Mouse (Mus musculus): Measurements from ENCODE around the gene Rnft1.

The Rnft1 gene

DNA sequence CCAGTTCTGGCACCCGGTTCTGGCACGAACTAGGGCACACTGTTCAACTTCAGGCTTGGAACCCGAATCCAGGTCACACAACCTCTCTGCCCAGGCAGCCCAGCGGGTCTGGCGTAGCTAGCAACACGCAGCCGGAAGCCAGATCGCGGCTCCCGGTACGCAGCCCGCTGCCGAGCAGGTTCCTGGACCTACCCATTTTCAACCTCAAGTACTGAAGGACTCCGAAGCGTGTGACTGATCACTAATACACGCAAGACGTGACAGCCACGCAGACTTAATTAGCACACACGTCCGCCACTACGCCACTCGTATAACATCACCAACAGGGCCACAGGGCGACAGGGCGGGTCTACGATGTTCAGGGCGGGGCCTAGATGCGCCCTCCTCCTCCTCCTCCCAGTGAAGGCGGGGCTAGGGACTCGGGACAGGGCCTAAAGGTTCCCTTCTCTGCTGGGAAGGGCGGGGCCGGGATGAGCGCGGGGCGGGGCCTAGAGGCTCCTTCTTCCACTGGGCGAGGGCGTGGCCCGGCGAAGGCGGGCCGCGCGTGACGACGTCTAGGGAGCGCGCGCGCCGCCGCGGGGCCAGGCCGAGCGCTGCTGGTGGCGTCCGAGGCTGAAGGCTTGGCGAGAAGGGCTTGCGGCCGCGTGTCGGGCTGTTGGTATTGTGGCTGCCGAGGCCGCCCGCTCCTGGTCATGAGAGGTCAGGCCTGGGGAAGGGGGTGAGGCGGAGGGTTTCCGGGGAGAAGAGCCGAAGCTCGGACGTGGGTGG lies at the start of gene Rnft1:
Gene Rnft1, plus strand, starts transcription at position 557 of the 768 bp plus-strand sequence.
- DNase-seq (ENCODE audit: low spot score): peak; percentile 99

DNA sequence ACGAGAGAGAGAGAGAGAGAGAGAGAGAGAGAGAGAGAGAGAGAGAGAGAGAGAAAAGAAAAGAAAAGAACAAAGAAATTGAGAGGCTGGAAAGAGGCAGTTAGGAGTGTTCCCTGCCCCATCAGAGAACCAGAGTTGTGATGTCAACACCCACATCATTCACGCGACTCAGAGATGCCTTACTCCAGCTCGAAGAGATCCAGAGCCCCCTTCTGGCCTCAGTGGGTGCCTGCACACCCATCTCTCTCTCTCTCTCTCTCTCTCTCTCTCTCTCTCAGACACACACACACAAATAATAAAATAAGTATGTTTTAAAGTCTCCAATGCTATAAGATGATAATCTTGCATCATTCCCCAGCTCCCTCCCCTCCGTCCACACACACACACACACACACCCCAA lies 47.6 kb upstream of the Rnft1 start:
- peak; percentile 51 for DNase-seq (ENCODE audit: low spot score)

DNA sequence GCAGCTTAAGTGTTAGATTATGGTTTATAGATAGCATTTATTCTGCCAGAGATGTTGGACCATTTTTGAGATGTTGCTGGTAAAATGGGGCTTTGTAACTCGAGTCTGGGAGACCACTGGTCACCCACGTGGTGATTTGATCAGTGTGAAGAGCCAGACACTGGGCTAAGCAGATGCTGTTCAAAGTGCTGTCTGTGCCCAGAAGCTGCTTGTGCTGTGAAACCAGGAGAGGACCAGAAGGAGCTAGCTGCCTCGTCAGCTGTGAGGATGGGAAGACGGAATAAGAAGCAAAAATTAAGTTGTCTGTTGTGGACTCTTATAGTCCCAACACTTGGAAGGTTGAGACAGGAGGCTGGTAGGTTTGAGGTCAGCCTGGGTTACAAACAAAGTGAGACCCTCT lies 46.2 kb upstream of the Rnft1 start:
- no peak for DNase-seq (ENCODE audit: low spot score)

DNA sequence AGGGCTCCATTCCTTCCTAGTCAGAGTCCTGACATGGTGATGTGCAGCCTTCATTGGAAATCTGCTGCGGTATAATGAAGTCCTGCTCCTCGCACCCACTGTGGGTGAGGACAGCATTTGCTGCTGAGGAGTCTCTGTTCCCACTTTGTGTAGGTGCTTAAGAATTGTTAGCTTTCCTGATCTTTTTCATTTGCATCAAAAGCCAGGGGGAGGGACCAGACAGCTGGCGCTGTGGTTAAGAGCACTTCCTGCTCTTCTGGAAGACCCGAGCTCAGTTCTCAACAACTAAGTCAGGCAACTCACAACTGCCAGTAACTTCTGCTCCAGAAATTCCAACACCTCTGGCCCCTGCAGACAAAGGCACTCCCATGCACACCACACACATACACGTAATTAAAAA lies 43.7 kb upstream of the Rnft1 start:
- DNase-seq (ENCODE audit: low spot score): no peak

DNA sequence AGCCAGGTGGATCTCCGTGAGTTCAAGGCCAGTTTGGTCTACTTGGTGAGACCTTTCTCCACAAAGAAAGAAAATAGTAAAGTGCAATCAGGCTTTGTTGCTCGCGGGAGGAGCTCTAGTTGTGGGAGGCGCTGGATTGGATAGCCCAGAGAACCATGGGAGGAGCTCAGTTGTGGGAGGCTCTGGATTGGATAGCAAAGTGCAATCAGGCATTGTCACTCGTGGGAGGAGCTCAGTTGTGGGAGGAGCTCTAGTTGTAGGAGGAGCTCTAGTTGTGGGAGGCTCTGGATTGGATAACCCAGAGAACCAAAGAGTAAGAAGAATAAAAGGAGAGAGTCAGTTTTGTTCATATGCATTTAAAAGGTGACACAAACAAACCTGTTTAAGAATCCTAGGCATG lies 30.5 kb upstream of the Rnft1 start:
- DNase-seq (ENCODE audit: low spot score): no peak

DNA sequence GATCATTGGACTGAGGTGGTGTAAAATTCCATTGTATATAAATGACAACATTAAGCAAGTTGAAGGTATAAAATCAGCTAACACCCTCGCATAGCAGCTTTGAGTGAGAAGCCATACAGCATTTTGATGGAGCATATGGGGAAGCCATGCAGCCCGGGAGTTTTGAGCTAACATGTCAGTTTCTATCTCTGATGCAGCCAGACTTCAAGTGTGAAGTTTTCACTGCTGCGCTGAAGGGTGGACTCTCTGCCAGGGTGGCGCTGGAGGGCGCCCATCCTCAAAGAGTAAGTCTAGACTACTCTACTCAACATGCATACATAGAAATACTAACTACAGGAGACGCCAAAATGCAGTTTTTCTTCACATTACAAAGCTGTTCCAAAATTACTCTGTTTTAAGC lies 26.9 kb upstream of the Rnft1 start:
- DNase-seq (ENCODE audit: low spot score): no peak

DNA sequence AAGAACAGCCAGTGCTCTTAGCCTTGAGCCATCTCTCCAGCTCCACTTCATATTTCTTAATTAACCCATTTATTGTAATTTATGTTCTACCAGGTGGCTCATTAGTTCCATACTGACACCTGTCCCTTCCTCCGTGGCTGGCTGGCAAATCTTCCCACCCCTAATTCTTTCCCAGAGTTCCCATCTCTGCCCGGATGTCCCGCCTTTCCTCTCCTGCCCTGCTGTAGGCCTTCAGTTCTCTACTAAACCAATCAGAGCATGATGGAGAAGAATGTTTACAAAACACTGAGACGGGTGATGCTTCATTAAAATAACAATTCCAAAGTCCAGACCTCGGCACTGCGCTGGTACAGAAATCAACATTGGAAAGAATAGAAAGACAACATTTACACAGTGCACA lies 25.6 kb upstream of the Rnft1 start:
- no peak for DNase-seq (ENCODE audit: low spot score)

DNA sequence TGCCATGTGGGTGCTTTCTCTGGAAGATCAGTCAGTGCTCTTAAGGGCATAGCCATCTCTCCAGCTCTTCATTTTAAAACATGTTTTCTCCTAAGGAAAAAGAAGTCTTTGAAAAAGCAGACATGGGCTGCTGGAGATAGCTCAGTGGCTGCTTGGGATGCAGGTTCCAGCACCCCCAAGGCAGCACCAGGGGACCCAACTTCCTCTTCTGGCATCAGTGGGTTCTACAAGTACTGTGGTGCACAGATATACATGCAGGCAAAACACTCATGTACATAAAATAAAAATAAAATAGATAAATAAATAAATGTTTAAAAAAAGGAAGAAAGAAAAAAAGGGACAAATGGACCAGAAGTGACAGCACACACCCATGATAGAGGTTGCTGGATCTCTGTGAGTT lies 21.9 kb upstream of the Rnft1 start:
- DNase-seq (ENCODE audit: low spot score): no peak

DNA sequence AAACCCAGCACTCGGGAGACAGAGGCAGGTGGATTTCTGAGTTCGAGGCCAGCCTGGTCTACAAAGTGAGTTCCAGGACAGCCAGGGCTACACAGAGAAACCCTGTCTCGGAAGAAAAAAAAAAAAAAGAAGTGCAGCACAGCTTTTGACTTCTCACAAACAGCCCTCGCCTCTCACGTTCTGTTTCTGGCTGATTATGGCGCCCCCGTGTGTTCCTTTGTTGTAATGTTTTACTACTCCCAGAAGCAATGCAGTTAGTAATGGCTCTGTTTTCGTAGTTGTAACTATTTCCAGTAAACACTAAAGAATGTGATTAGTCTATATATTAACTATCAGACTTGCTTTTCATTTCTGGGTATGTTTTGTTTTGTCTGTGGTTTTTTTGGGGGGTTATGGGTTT lies 20.2 kb upstream of the Rnft1 start:
- DNase-seq (ENCODE audit: low spot score): peak; percentile 88

DNA sequence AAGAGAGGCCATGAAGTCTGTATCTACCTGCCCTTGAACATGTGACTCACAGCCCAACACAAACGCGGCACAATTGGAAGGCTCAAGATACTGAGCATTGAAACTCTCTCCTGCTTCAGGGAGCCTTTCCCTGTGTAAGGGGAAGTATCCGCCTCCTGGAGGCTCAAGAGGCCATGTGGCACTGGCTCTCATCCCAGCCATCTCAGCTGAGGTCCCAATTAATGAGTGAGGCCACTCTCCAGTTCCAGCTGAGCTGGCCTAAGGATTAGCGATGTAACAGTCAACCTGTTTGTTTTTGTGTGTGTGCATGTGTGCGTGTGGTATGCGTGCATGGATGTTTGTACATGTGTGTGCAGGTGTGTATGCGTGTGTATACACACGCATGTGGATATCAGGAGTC lies 16.1 kb upstream of the Rnft1 start:
- DNase-seq (ENCODE audit: low spot score): peak; percentile 63

DNA sequence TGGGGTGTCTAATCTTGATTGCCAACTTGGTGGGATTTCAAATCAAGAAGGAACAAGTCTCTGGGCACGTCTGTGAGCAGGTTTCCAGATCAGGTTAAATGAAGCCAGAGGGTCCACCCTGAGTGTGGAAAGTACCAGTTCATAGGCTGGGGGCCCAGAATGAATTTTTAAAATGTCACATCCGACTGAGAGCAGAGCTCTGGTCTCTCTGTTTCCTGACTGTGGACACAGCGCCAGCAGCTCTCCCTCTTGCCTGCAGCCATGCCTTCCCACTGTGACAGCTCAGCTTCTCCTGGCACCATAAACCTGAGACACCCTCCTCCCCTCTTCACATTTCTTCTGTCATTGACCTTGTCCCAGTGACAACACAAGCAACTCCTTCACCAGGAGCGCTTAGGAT lies 15.5 kb upstream of the Rnft1 start:
- DNase-seq (ENCODE audit: low spot score): no peak

DNA sequence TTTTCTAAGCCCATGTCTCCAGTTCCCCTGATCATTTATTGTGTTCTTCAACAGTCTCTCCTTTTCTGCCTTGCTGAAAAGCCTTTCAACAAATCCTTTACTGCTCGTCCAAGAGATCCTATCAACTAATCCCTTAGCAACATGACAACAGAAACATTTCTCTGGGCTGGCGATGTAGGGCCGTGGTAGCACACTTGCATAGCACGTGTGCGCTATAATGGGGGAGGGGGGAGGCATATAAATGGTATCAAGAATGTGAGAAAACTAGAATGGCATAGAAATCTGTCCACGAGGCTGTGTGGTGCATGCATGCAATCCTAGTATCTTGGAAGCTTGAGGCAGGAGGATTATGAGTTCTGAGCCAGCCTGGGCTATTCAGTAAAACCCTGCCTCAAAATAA lies 12.7 kb upstream of the Rnft1 start:
- no peak for DNase-seq (ENCODE audit: low spot score)

DNA sequence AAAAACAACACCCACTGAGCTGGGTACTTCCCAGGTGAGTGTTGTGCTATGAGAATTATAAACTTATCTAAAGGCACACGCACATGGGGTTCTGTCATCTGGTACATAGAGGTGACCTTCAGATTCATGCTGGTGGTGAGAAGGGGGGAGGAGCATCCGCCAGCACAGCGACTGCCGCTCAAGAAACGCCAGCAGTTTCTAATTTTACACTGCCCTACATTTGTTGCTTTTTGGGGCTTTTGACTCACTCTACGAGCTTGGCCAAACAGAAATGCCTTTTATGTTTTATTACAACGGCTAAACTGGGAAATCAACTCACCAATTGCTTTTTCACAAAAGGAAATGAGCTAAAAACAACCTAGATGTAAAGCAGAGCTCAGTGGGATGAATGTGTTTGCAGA lies 11.7 kb upstream of the Rnft1 start:
- no peak for DNase-seq (ENCODE audit: low spot score)

DNA sequence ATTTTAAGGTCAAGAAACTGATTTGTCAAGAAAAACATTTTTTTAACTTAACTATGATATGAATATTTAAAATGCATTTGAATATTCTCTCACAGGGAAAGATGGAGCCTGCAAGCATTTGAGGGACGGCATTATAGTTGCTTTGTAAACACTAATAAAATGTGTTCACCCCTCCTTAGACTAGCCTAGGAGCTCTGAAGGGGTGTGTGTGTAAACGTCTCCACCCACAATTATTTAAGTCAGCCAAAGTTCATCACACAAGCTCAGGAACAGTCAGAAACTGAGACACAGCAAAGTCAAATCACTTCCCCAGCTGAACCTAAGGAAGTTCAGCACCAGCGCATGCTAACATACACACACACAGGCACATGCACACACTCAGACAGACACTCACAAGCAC lies 10.9 kb upstream of the Rnft1 start:
- DNase-seq (ENCODE audit: low spot score): no peak

DNA sequence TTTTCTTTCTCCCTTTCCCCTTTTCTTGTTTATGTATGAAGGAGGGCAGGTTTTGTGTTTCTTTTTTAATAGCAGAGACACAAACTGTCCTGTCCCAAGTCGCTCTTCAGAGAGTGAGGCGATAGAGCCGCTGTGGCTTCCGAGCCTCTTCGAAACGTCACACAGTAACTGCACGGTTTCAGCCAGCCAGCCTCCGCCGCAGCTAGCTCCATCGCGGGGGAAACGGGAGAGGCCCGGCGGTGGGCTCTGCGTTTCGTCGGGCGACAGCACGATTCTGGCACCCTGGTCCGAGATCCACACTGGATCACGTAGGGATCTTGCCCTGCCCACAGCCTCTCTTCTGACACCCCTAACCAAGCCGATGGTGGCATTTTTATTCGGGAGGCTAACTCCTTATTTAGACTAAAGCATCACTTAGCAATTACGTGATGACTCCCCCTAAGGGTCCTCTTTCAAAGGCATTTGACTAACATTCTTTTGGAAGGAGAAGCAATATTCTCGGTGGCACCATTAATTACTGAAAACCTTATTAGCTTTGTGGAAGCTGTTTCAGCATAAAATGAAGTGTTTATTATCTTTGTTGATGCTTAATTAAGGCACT lies 553 bp downstream of the Rnft1 start:
- DNase-seq (ENCODE audit: low spot score): no peak

DNA sequence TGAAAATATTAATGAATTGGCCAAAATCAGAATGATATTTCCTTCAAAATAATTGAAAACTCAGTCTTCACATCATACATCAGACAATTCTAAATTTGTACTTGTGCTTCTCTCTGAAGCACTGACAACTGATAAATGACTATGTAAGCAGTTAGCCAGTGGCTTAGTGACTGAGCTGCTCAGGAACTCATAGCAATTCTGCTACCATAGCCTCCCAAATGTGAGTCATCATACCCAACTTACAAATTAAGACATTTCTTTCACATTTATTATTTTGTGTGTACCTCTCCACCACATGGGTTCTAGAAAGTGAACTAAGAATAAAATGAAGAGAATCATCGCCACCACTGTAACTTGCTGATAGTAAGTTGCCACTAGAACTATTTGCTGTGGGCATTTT lies 6.3 kb downstream of the Rnft1 start:
- DNase-seq (ENCODE audit: low spot score): no peak

DNA sequence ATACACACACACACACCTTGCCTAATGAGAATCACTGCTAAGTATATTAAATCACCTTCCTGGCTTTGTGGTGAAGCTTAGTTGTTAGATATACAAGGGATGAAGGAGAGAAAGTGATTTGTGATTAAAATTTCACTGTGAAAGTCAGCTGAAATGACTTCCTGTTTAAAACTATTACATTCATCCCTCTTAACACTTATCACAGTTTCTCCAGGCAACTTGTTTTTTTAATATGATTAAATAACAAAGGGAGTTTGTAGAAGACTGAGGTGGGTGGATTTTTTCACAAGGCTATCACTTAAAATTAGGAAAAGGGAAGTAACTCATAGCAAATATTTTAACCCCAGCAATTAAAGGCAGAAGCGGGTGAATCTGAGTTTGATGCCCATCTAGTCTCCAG lies 12.9 kb downstream of the Rnft1 start:
- DNase-seq (ENCODE audit: low spot score): no peak

DNA sequence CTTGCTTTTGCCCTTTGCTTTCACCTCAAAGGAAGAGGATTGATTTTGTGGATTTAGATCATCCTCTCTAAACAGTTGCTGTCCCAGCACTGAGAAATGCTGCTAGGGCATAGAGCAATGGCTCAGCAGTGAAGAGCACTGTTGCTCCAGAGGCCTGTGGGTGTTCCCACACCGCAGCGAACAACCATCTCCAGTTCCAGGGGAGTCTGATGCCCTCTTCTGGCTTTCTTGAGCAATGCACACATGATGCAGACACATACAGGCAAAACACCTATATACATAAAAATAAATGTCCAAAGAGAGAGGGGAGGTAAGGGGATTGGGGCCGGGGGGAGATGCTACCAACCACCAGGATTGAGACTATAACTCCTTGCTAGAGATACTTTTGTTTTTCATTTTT lies 13.5 kb downstream of the Rnft1 start:
- peak; percentile 50 for DNase-seq (ENCODE audit: low spot score)

DNA sequence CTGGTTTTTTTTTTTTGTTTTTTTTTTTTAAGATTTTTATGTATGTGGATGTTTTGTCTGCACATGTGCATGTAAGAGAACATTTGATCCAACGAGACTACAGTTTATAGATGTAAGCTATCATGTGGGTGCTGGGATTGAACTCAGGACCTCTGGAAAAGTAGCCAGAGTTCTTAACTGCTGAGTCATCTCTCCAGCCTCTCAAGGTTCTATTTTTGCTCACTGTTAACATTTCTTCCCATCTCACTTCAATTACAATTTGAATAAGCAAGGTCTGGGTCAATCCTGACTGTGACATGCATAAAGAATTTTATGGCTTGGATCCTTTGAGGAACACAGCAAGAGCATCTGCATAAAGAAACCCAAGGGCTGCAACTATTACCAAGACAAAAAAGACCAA lies 16.3 kb downstream of the Rnft1 start:
- DNase-seq (ENCODE audit: low spot score): no peak

DNA sequence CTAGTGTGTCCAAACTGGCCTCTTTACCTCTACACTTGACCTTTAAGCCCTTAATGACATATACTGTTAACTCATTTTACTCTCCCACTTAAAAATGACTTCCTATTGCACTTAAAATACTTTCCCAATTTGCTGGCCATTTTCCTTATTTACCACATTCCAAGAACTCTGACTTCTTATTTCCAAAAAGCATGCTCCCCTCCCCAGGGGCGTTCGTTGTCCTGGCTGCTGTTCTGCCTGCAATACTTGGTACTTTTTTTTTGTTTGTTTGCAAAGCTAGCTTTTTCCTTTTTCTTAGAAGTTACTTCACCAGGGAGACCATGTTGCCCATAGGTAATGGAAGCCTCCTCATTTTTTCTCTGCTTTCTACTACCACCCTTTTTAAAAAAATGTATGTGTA lies 18.7 kb downstream of the Rnft1 start:
- DNase-seq (ENCODE audit: low spot score): peak; percentile 61

DNA sequence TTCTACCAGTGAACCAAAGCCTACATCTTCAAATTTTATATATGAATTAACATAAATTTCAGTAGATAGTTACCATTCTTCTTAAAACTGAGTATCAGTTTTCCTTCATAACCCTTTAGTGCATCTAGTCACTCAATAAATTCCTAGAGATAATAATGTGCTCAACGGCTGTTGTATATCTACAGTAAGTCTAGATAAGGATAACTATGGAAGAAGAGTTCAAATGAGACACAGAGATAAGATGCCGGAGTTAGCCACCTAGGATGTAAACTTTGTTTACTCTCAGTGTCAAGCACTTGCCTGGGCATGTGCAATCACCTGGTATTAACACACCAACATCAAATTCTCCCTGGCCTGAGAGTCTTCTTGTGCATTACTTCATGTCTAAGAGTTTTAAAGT lies 22.9 kb downstream of the Rnft1 start:
- no peak for DNase-seq (ENCODE audit: low spot score)

DNA sequence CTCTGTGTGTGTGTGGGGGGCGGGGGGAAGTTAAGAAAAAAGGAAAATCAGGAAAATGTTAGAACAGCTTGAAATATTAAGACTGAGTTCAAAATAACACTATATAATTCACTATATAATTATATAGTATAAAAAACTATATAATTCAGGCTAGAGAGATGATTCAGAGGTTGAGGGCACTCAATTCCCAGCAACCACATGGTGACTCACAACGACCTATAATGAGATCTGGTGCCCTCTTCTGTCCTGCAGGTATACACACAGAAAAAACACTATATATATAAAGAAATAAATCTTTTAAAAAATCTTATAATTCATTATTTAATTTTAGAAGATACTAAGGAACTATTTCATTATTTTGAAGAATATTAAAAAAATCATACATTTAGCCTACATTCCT lies 23.5 kb downstream of the Rnft1 start:
- DNase-seq (ENCODE audit: low spot score): no peak

DNA sequence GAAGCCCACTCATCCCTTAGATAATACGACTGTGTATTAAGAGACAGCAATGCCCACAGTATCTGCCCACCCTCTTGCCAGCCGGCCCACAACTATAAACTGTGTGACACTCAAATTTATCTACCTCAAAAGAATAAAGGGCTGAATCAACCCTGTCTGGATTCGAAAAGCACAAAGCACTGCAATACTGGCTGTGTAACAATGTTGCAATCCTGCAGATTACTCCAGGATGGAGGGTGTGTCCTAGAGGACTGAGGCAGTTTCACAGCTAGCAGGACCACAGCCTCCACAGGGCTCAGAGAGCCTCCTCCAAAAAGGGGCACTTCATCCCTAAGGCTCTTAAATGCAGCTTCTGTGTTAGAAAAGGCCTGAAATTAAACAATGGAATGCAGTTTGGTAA lies 32.2 kb downstream of the Rnft1 start:
- DNase-seq (ENCODE audit: low spot score): peak; percentile 47

DNA sequence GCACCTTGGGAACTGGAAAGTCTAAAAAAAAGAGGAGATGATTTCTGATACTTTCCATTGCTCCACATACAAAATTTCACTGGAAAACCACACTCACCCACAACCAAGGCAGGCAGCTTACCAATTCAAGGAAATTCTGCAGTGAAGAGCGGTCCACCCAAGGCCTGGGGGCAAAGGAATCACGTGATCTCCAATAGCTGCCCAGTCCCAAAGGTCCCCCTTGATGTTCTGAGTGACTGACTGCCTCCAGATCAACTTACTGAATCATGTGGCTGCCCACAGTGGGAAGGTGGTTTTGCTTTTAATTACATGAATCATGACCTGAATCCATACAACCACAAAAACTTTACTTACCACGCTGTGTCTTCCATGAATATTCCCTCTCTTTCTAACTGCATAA lies 32.8 kb downstream of the Rnft1 start:
- no peak for DNase-seq (ENCODE audit: low spot score)

All from adipocyte (in vitro differentiated cells).